Mouse (Mus musculus): Measurements from ENCODE around the gene Cyp17a1.

DNA sequence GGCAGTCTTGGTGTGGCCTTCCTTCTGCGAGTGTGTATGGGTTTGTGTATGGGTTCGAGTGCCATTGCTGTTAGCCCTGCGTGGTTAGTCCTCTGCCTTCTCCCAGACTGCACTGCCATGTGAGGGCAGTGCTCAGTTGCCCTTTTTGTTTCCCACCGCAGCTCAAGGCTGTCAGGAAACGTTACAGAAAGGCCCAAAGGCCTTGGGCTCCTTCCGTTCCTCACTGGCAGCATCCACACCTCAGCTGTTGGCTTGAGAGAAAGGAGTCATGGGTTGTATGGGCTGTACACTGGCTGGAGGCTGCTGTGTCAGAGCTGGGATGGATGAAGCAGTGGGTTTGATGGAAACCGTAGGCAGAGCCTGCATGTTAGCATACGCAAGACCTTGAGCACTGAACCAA lies 32.2 kb downstream of the Cyp17a1 start:
- TF ChIP-seq CTCF (IDR thresholded peaks at IDR 0.05; ENCODE audit: low read depth) (no peak), EP300 (IDR thresholded peaks at IDR 0.05; ENCODE audit: low read depth) (no peak)

Data from liver, postnatal 0 days (tissue).